Mouse (Mus musculus) lung, postnatal 0 days (tissue): ENCODE results near the gene Best3. TPM values are rescaled to one million over a fixed set of nuclear protein-coding genes. Genes with fewer than 3 reads are reported as not detected.

Experiments used
- ATAC-seq: fragments of 200-750 bp; cut with Nextera tagmentation; 2 replicates; pipeline ENCODE4 v1.8.0; 2017; ENCODE audit warnings: moderate library complexity
- DNase-seq: peaks from one replicate; pipeline ENCODE4 v3.0.0-alpha.2; 2016; ENCODE audit warnings: low spot score
- H3K27ac ChIP-seq: fragments of 300-500 bp; sonication (generic); 2 replicates; pipeline ENCODE4 v1.5.1; 2014; ENCODE audit warnings: antibody characterized with exemption, mild to moderate bottlenecking, low read length, mixed read lengths
- H3K27me3 ChIP-seq: fragments of 300-500 bp; sonication (generic); replicated peaks from 2 replicates; pipeline ENCODE4 v1.6.1; 2014; ENCODE audit warnings: low read length, mixed read lengths; ENCODE audit not compliant: insufficient read depth
- H3K36me3 ChIP-seq: fragments of 300-500 bp; sonication (generic); 2 replicates; pipeline ENCODE4 v1.6.1; 2014; ENCODE audit warnings: low read length, mixed read lengths; ENCODE audit not compliant: insufficient read depth
- H3K4me1 ChIP-seq: fragments of 300-500 bp; sonication (generic); 2 replicates; pipeline ENCODE4 v1.6.1; 2014; ENCODE audit warnings: antibody characterized with exemption, low read depth, low read length, mixed read lengths; ENCODE audit not compliant: insufficient read depth
- H3K4me2 ChIP-seq: fragments of 300-500 bp; sonication (generic); replicated peaks from 2 replicates; pipeline ENCODE4 v1.6.1; 2014; ENCODE audit warnings: low read depth, mild to moderate bottlenecking, low read length, moderate library complexity, mixed read lengths
- H3K4me3 ChIP-seq: fragments of 300-500 bp; sonication (generic); 2 replicates; pipeline ENCODE4 v1.5.1; 2014; ENCODE audit warnings: low read depth, low read length
- H3K9ac ChIP-seq: fragments of 300-500 bp; sonication (generic); replicated peaks from 2 replicates; pipeline ENCODE4 v1.6.1; 2014; ENCODE audit warnings: low read depth, mild to moderate bottlenecking
- H3K9me3 ChIP-seq: fragments of 300-500 bp; sonication (generic); 2 replicates; pipeline ENCODE4 v1.6.1; 2016; ENCODE audit warnings: low read length, mixed read lengths
- CTCF ChIP-seq: IDR thresholded peaks from 2 replicates; pipeline ENCODE4 v1.5.1; 2016; ENCODE audit warnings: antibody characterized with exemption, mild to moderate bottlenecking
- EP300 ChIP-seq: IDR thresholded peaks from 2 replicates; pipeline ENCODE4 v1.6.1; 2016; ENCODE audit warnings: antibody characterized with exemption, mild to moderate bottlenecking, control low read depth
- WGBS: fragments of 180-500 bp; shearing (Covaris S2); extraction: QIAGEN DNeasy Blood & Tissue Kit; methylation state at CpG from one replicate; pipeline ENCODE4 v1.1.7; 2014; 5-methylcytosine and 5-hydroxymethylcytosine counted together
- polyA plus RNA-seq: library from polyadenylated mRNA; unstranded; fragments of >200 nt; fragmentation: Nextera tagmentation; extraction: Ambion mirVana; gene quantifications from 2 replicates; pipeline ENCODE4 v1.2.1, GENCODE M21; 2015

The Best3 gene
- polyA plus RNA-seq, 1 experiment from 2014 or later = 0.43 TPM

DNA sequence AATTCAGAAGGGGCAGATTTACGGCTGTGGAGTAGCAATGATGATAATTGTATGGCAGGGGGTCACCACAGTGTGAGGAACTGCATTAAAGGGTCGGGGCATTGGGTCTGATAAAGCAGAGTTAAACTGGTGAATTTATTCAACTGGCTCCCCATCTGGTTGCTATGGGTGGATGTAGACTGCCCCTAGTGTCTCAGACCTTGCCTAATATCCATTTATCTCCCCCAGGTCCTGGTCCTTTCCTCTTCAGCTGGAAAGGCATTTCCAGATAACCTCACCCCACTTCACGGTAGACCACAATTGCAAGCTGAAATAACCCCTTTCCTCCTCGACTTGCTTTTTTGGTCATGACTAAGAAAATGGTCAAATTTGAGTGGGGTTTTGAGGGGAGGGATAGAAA, 8.7 kb upstream of the Best3 start:
- H3K4me2 ChIP-seq = no peak overlapping the region
- H3K4me1 ChIP-seq = no peaks in the 10 kb centered on the region
- H3K36me3 ChIP-seq = no peaks in the 10 kb centered on the region
- TF ChIP-seq CTCF = peak; percentile 15; the same call in 1 of the 2 replicates
- no peak for TF ChIP-seq EP300
- WGBS = 28% methylated on average over 4 of the region's 4 CpGs
- H3K9me3 ChIP-seq = no peaks in the 10 kb centered on the region
- H3K27ac ChIP-seq = no peak overlapping the region
- no peak overlapping the region for H3K9ac ChIP-seq
- no peak for DNase-seq
- no peak for ATAC-seq
- no peak overlapping the region for H3K4me3 ChIP-seq
- H3K27me3 ChIP-seq = no peaks in the 10 kb centered on the region

- no peak overlapping the region for H3K27ac ChIP-seq
- no peak for DNase-seq
- no peak overlapping the region for H3K9ac ChIP-seq
- no peak overlapping the region for H3K4me2 ChIP-seq
- no peaks in the 10 kb centered on the region for H3K36me3 ChIP-seq
- no peaks in the 10 kb centered on the region for H3K9me3 ChIP-seq
- no peaks in the 10 kb centered on the region for H3K27me3 ChIP-seq
- ATAC-seq = no peak
- 78% methylated on average over 2 of the region's 2 CpGs for WGBS
- no peaks in the 10 kb centered on the region for H3K4me1 ChIP-seq
- no peak for TF ChIP-seq EP300
- no peak for TF ChIP-seq CTCF
- H3K4me3 ChIP-seq = no peak overlapping the region
Observed at GRCm38 (mm10) chr10:116977858-116978257, 8.3 kb upstream of the Best3 start.

GRCm38 (mm10) chr10:116978841-116979240, 7.3 kb upstream of the Best3 start:
- Histone ChIP-seq H3K9ac (no peak overlapping the region), H3K27me3 (no peaks in the 10 kb centered on the region), H3K36me3 (no peaks in the 10 kb centered on the region), H3K4me3 (no peak overlapping the region), H3K4me1 (no peaks in the 10 kb centered on the region), H3K4me2 (no peak overlapping the region), H3K9me3 (no peaks in the 10 kb centered on the region), H3K27ac (no peak overlapping the region)
- no peak for TF ChIP-seq CTCF
- TF ChIP-seq EP300 = no peak
- ATAC-seq (no peak), DNase-seq (no peak)
- 65% methylated on average over 9 of the region's 9 CpGs for WGBS

GRCm38 (mm10) chr10:116980273-116980672, 5.8 kb upstream of the Best3 start:
- TF ChIP-seq EP300 = no peak
- no peak for TF ChIP-seq CTCF
- H3K36me3 ChIP-seq = no peaks in the 10 kb centered on the region
- H3K9ac ChIP-seq = no peak overlapping the region
- H3K4me2 ChIP-seq = no peak overlapping the region
- no peaks in the 10 kb centered on the region for H3K4me1 ChIP-seq
- no peak overlapping the region for H3K4me3 ChIP-seq
- no peak for DNase-seq
- no peak for ATAC-seq
- no peaks in the 10 kb centered on the region for H3K9me3 ChIP-seq
- WGBS = 69% methylated on average over 4 of the region's 4 CpGs
- no peaks in the 10 kb centered on the region for H3K27me3 ChIP-seq
- H3K27ac ChIP-seq = no peak overlapping the region

- TF ChIP-seq EP300 (no peak), CTCF (peak; percentile 82)
- Histone ChIP-seq H3K4me1 (no peaks in the 10 kb centered on the region), H3K36me3 (no peaks in the 10 kb centered on the region), H3K4me3 (no peak overlapping the region), H3K27ac (no peak overlapping the region), H3K4me2 (no peak overlapping the region), H3K9me3 (no peaks in the 10 kb centered on the region), H3K9ac (no peak overlapping the region), H3K27me3 (no peaks in the 10 kb centered on the region)
- ATAC-seq (no peak), DNase-seq (peak; percentile 19)
- WGBS = 85% methylated on average over 3 of the region's 3 CpGs
Observed at GRCm38 (mm10) chr10:116980888-116981287, 5.2 kb upstream of the Best3 start.

DNA sequence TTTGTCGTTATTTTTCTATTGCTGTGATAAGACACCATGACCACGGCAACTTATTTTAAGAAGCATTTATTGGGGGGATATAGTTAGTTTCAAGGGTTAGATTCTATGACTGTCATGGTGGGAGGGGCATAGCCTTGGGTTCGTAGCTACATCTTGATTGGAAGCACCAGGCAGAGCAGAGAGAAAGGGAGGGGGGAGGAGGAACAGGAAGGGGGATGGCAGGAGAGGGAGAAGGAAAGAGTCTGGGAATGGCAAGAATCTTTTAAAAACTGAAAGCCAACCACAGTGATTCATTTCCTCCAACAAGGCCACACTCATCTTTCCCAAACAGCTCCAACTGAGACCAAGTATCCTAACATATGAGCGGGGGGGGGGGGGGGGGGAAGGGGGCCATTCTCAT, 3.6 kb upstream of the Best3 start:
- DNase-seq (no peak), ATAC-seq (no peak)
- no peaks in the 10 kb centered on the region for H3K9me3 ChIP-seq
- no peak overlapping the region for H3K9ac ChIP-seq
- WGBS = 73% methylated on average over 3 of the region's 4 CpGs
- no peak overlapping the region for H3K27ac ChIP-seq
- H3K27me3 ChIP-seq = no peaks in the 10 kb centered on the region
- TF ChIP-seq CTCF = no peak
- no peak for TF ChIP-seq EP300
- no peaks in the 10 kb centered on the region for H3K36me3 ChIP-seq
- H3K4me2 ChIP-seq = no peak overlapping the region
- H3K4me1 ChIP-seq = no peaks in the 10 kb centered on the region
- no peak overlapping the region for H3K4me3 ChIP-seq

- ATAC-seq = no peak
- H3K27me3 ChIP-seq = no peaks in the 10 kb centered on the region
Observed at GRCm38 (mm10) chr10:116984836-116985235, 1.3 kb upstream of the Best3 start.

More at GRCm38 (mm10) chr10:116984836-116985235, 1.3 kb upstream of the Best3 start:
- no peak overlapping the region for H3K27ac ChIP-seq
- H3K4me2 ChIP-seq = no peak overlapping the region
- H3K9me3 ChIP-seq = no peaks in the 10 kb centered on the region
- no peak overlapping the region for H3K4me3 ChIP-seq
- TF ChIP-seq CTCF (no peak), EP300 (no peak)
- 54% methylated on average over 12 of the region's 12 CpGs for WGBS
- DNase-seq = no peak
- H3K36me3 ChIP-seq = no peaks in the 10 kb centered on the region
- no peaks in the 10 kb centered on the region for H3K4me1 ChIP-seq
- no peak overlapping the region for H3K9ac ChIP-seq
